Mouse (Mus musculus) heart, embryonic 14.5 days (tissue): ENCODE results near the gene Ldb1. TPM values are rescaled to one million over a fixed set of nuclear protein-coding genes. Genes with fewer than 3 reads are reported as not detected.

Source experiments
- ATAC-seq: fragments of 200-750 bp; cut with Nextera tagmentation; 2 replicates; pipeline ENCODE4 v1.8.0; 2017; ENCODE audit warnings: low read depth, moderate TSS enrichment; ENCODE audit not compliant: insufficient number of reproducible peaks, insufficient read depth, low FRiP score
- H3K27ac ChIP-seq, 2 experiments: fragments of 200-500 bp in 1 of 2; fragments of 300-500 bp in 1 of 2; sonication (generic) in 1 of 2; replicated peaks in 1 of 2; 2 replicates each; pipeline ENCODE4 v1.5.1; 2012 to 2014; ENCODE audit warnings: low read depth in 2 of 2, low read length in 2 of 2, control low read depth in 1 of 2, mild to moderate bottlenecking in 1 of 2, mixed read lengths in 1 of 2; ENCODE audit not compliant: control insufficient read depth in 1 of 2, insufficient read depth in 1 of 2
- H3K27me3 ChIP-seq: fragments of 300-500 bp; sonication (generic); 2 replicates; pipeline ENCODE4 v1.6.1; 2014; ENCODE audit warnings: mild to moderate bottlenecking, low read length, control low read depth; ENCODE audit not compliant: control insufficient read depth, insufficient read depth
- H3K36me3 ChIP-seq: fragments of 300-500 bp; sonication (generic); 2 replicates; pipeline ENCODE4 v1.6.1; 2014; ENCODE audit warnings: mild to moderate bottlenecking, control low read depth, low read length, mixed read lengths; ENCODE audit not compliant: control insufficient read depth, insufficient read depth
- H3K4me1 ChIP-seq, 2 experiments: fragments of 200-500 bp in 1 of 2; fragments of 300-500 bp in 1 of 2; sonication (generic) in 1 of 2; 2 replicates each; pipeline ENCODE4 v1.6.1; 2012 to 2014; ENCODE audit warnings: low read length in 2 of 2, control low read depth in 1 of 2, mixed read lengths in 1 of 2; ENCODE audit not compliant: control insufficient read depth in 2 of 2, insufficient read depth in 2 of 2
- H3K4me2 ChIP-seq: fragments of 300-500 bp; sonication (generic); 2 replicates; pipeline ENCODE4 v1.6.1; 2014; ENCODE audit warnings: mild to moderate bottlenecking, low read length
- H3K4me3 ChIP-seq, 2 experiments: fragments of 200-500 bp in 1 of 2; fragments of 300-500 bp in 1 of 2; sonication (generic) in 1 of 2; 2 replicates each; pipeline ENCODE4 v1.5.1; 2012 to 2014; ENCODE audit warnings: low read length in 2 of 2, mild to moderate bottlenecking in 2 of 2, control low read depth in 1 of 2, low read depth in 1 of 2, moderate library complexity in 1 of 2; ENCODE audit not compliant: control insufficient read depth in 1 of 2, insufficient read depth in 1 of 2
- H3K9ac ChIP-seq: fragments of 300-500 bp; sonication (generic); 2 replicates; pipeline ENCODE4 v1.6.1; 2014; ENCODE audit warnings: mild to moderate bottlenecking, low read length
- H3K9me3 ChIP-seq: fragments of 300-500 bp; sonication (generic); 2 replicates; pipeline ENCODE4 v1.6.1; 2016; ENCODE audit warnings: low read length, control low read depth; ENCODE audit not compliant: control insufficient read depth
- WGBS: fragments of 180-500 bp; shearing (Covaris S2); extraction: QIAGEN DNeasy Blood & Tissue Kit; methylation state at CpG from one replicate; pipeline ENCODE4 v1.1.7; 2014; 5-methylcytosine and 5-hydroxymethylcytosine counted together
- polyA plus RNA-seq: library from polyadenylated mRNA; unstranded; fragments of >200 nt; fragmentation: Nextera tagmentation; extraction: Ambion mirVana; gene quantifications from 2 replicates; pipeline ENCODE4 v1.2.1, GENCODE M21; 2014

Ldb1 gene
- polyA plus RNA-seq, 1 experiment from 2014 or later, result 66.5 TPM

- peak overlapping the region; percentile 12 to 95; a peak in 3 of 4 replicates for H3K27ac ChIP-seq
- H3K27me3 ChIP-seq, result no peaks in the 10 kb centered on the region
- peak overlapping the region; percentile 72 to 91 for H3K4me3 ChIP-seq
- H3K9me3 ChIP-seq, result no peaks in the 10 kb centered on the region
- H3K4me2 ChIP-seq, result peak overlapping the region; percentile 94
- peaks cover 49 to 65% of the 10 kb centered on the region in 2 experiments for H3K4me1 ChIP-seq
- peaks cover 26% of the 10 kb centered on the region for H3K36me3 ChIP-seq
- WGBS, result 0% methylated on average over 17 of the region's 17 CpGs
- ATAC-seq, result no peak
- peak overlapping the region; percentile 89 for H3K9ac ChIP-seq
Observed at GRCm38 (mm10) chr19:46038851-46039260, 6.2 kb downstream of the Ldb1 start.

GRCm38 (mm10) chr19:46037925-46038850 is 6.8 kb downstream of the Ldb1 start:
- peaks cover 46 to 59% of the 10 kb centered on the region in 2 experiments for H3K4me1 ChIP-seq
- ATAC-seq, result no peak

GRCm38 (mm10) chr19:46037243-46037924 is 7.6 kb downstream of the Ldb1 start:
- Histone ChIP-seq H3K4me1 (peaks cover 38 to 51% of the 10 kb centered on the region in 2 experiments), H3K9me3 (no peaks in the 10 kb centered on the region), H3K4me3 (peak overlapping the region; percentile 72 to 91), H3K36me3 (peaks cover 41% of the 10 kb centered on the region), H3K9ac (peak overlapping the region; percentile 89), H3K27ac (peak overlapping the region; percentile 24 to 95; a peak in 3 of 4 replicates), H3K4me2 (peak overlapping the region; percentile 94), H3K27me3 (no peaks in the 10 kb centered on the region)
- no peak for ATAC-seq
- WGBS, result 14% methylated on average over 6 of the region's 6 CpGs

More at GRCm38 (mm10) chr19:46037925-46038850, 6.8 kb downstream of the Ldb1 start:
- 18% methylated on average over 13 of the region's 13 CpGs for WGBS
- Histone ChIP-seq H3K36me3 (peaks cover 33% of the 10 kb centered on the region), H3K9me3 (no peaks in the 10 kb centered on the region), H3K4me3 (peak overlapping the region; percentile 72 to 91), H3K27ac (peak overlapping the region; percentile 16 to 95; a peak in 3 of 4 replicates), H3K4me2 (peak overlapping the region; percentile 94), H3K27me3 (no peaks in the 10 kb centered on the region), H3K9ac (peak overlapping the region; percentile 89)

GRCm38 (mm10) chr19:46036477-46037242 is 8.4 kb downstream of the Ldb1 start:
- Histone ChIP-seq H3K27ac (0 out of 4 replicates have a peak overlapping the region, but pooled peaks of 1 of the 2 experiments have one; percentile 95), H3K36me3 (peaks cover 48% of the 10 kb centered on the region), H3K4me3 (peak overlapping the region; percentile 72 to 91), H3K4me2 (peak overlapping the region; percentile 94), H3K4me1 (peaks cover 35 to 43% of the 10 kb centered on the region in 2 experiments), H3K9me3 (no peaks in the 10 kb centered on the region), H3K27me3 (no peaks in the 10 kb centered on the region), H3K9ac (peak overlapping the region; percentile 89)
- 70% methylated on average over 13 of the region's 13 CpGs for WGBS
- no peak for ATAC-seq

- no peaks in the 10 kb centered on the region for H3K9me3 ChIP-seq
- H3K4me2 ChIP-seq, result no peak overlapping the region
- no peak overlapping the region for H3K4me3 ChIP-seq
- 84% methylated on average over 13 of the region's 13 CpGs for WGBS
- H3K4me1 ChIP-seq, result peaks cover 29 to 37% of the 10 kb centered on the region in 2 experiments
- H3K36me3 ChIP-seq, result peaks cover 54% of the 10 kb centered on the region
- H3K27me3 ChIP-seq, result no peaks in the 10 kb centered on the region
- no peak overlapping the region for H3K27ac ChIP-seq
- no peak overlapping the region for H3K9ac ChIP-seq
- ATAC-seq, result no peak
Observed at GRCm38 (mm10) chr19:46035971-46036370, 9.0 kb downstream of the Ldb1 start.

DNA sequence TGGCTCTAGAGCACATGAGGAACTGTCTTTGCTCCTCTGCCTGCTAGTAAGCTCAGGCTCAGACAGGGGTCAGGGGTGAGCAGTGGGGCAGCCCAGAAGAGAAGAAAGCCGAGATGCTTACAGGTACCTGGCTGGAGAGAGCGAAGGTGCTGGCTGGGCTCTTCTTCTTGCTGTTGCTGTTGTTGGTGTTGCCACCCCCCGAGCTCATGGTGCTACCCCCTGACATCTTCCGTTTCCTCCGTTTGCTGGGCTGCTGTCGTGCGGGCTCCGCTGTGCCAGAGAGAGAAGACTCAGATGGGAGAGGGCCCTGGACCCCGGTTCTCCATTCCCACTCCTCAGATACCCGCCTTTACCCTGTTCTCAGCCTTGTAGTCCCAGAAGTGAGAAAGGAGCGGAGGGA is 11.1 kb downstream of the Ldb1 start:
- Histone ChIP-seq H3K9ac (no peak overlapping the region), H3K9me3 (peaks cover 5% of the 10 kb centered on the region; the same call in 1 of the 2 replicates), H3K27ac (no peak overlapping the region), H3K27me3 (no peaks in the 10 kb centered on the region), H3K4me2 (no peak overlapping the region), H3K4me3 (no peak overlapping the region), H3K4me1 (peaks cover 18 to 22% of the 10 kb centered on the region in 2 experiments), H3K36me3 (peaks cover 57% of the 10 kb centered on the region)
- WGBS, result 95% methylated on average over 11 of the region's 11 CpGs
- no peak for ATAC-seq
